Mouse (Mus musculus) ES-E14 (cell line): Measurements from ENCODE around the gene Gen1.

Experiments used
- HCFC1 ChIP-seq: IDR thresholded peaks from 2 replicates; pipeline ENCODE4 v1.6.1; 2012; ENCODE audit warnings: low read length, inconsistent platforms, borderline replicate concordance; ENCODE audit not compliant: insufficient read depth
- MAFK ChIP-seq: IDR thresholded peaks from 2 replicates; pipeline ENCODE4 v1.6.1; 2014; ENCODE audit warnings: mild to moderate bottlenecking, low read depth, low read length, inconsistent platforms; ENCODE audit not compliant: insufficient read depth

DNA sequence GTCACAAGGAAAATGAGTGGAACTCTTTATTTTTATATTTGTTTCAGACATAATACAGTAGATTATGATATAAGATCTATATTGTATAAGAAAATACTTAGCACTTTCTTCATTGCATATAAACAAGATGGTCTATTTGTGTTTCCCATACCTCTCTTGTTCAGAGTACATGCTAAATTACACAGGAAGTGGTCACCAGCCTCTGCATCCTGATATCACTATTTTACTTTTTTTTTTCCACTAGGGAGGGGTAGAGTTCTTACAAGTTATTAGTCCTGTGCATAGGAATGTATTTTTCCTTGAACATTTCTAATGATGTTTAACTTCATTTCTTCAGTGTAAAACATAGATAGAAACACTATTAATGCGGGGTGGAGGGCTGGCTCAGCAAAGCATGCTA lies 35.3 kb upstream of the Gen1 start:
- TF ChIP-seq HCFC1 (no peak), MAFK (no peak)
